Mouse (Mus musculus) thymus, adult 2 months (tissue): ENCODE data around the gene Cep126. TPM values are rescaled to one million over a fixed set of nuclear protein-coding genes. Genes with fewer than 3 reads are reported as not detected.
A peak's percentile ranks its signal among the peaks of the same experiment; 100 is the strongest.

Experiments used
- DNase-seq: peaks from one replicate; pipeline ENCODE4 v3.0.0; 2021
- H3K27ac ChIP-seq: fragments of 200-500 bp; 2 replicates; pipeline ENCODE4 v1.5.1; 2012; ENCODE audit warnings: low read length, control low read depth; ENCODE audit not compliant: control insufficient read depth, insufficient read depth
- H3K27me3 ChIP-seq: fragments of 200-500 bp; 2 replicates; pipeline ENCODE4 v1.6.1; 2012; ENCODE audit warnings: mild to moderate bottlenecking, low read length, moderate library complexity, mixed read lengths; ENCODE audit not compliant: control insufficient read depth, insufficient read depth
- H3K36me3 ChIP-seq: fragments of 200-500 bp; 2 replicates; pipeline ENCODE4 v1.6.1; 2012; ENCODE audit warnings: mild to moderate bottlenecking, low read length, moderate library complexity; ENCODE audit not compliant: control insufficient read depth, insufficient read depth
- H3K4me1 ChIP-seq: fragments of 200-500 bp; replicated peaks from 2 replicates; pipeline ENCODE4 v1.6.1; 2012; ENCODE audit warnings: low read length; ENCODE audit not compliant: control insufficient read depth, insufficient read depth
- H3K4me3 ChIP-seq: fragments of 200-500 bp; 2 replicates; pipeline ENCODE4 v1.5.1; 2012; ENCODE audit warnings: mild to moderate bottlenecking, low read length, control low read depth, moderate library complexity; ENCODE audit not compliant: control insufficient read depth, insufficient read depth
- CTCF ChIP-seq: fragments of 200-500 bp; IDR thresholded peaks from 2 replicates; pipeline ENCODE4 v1.5.1; 2012; ENCODE audit warnings: mild to moderate bottlenecking, control low read depth, low read length, moderate library complexity, borderline replicate concordance; ENCODE audit not compliant: control insufficient read depth, poor library complexity, insufficient read depth; ENCODE audit errors: extremely low read depth
- POLR2A ChIP-seq: fragments of 200-500 bp; IDR thresholded peaks from 2 replicates; pipeline ENCODE4 v1.6.1; 2012; ENCODE audit warnings: mild to moderate bottlenecking, low read length, control low read depth, moderate library complexity; ENCODE audit not compliant: control insufficient read depth, poor library complexity, insufficient read depth; ENCODE audit errors: extremely low read depth
- WGBS: fragments of 180-500 bp; shearing (Covaris S2); methylation state at CpG from one replicate; pipeline ENCODE4 v1.1.7; 2018; 5-methylcytosine and 5-hydroxymethylcytosine counted together
- polyA plus RNA-seq: library from polyadenylated mRNA; depleted of rRNA; stranded (reverse); fragments of >200 nt; gene quantifications from 2 replicates; pipeline ENCODE4 v1.2.3, GENCODE M21; 2012

Cep126 gene
- polyA plus RNA-seq, 1 experiment: 0.92 TPM

DNA sequence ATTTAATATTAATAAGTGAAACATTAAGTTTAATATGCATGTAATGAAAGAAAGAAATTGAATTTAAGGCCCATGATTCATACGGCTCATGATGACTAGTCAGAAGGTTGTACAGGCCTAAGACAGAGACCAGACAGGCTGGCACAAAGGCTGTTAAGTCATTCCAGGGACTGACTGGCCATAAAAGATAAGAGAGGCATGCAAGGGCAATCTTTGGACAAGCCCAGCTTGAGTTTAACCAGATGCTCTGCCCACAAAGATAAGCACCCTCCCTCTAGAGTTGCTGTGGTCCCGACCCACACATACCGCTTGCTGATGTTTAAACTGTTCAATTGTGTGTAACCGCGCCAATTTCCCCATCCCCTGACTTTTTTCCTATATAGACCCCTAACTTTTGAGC lies 19.6 kb downstream of the Cep126 start:
- no peaks in the 10 kb centered on the region for H3K36me3 ChIP-seq
- 98% methylated on average over 5 of the region's 5 CpGs for WGBS
- no peaks in the 10 kb centered on the region for H3K27me3 ChIP-seq
- H3K4me3 ChIP-seq: no peak overlapping the region
- no peak overlapping the region for H3K27ac ChIP-seq
- TF ChIP-seq POLR2A: no peak
- TF ChIP-seq CTCF: no peak
- DNase-seq: no peak
- H3K4me1 ChIP-seq: no peaks in the 10 kb centered on the region

DNA sequence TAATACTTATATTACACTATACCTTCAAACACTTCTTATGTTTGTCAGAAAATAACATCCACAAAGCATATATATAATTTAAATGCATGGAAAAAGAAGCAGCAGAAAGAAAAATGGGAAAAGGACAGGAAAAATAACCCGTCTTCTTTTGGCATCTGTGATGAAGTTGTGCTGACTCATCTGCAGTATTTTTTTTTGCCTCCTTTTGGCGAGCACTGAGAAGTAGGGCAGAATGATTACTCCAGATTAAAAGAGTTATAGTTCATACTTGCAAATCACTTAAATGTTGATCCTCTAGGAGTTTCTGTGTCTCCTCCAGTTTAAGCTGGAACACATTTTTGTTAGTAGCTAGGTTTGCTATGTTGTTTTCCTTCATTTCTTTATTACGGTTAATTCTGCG lies 31.0 kb downstream of the Cep126 start:
- Histone ChIP-seq H3K27me3 (no peaks in the 10 kb centered on the region), H3K36me3 (no peaks in the 10 kb centered on the region), H3K4me1 (no peaks in the 10 kb centered on the region), H3K27ac (no peak overlapping the region), H3K4me3 (no peak overlapping the region)
- DNase-seq: no peak
- TF ChIP-seq CTCF (no peak), POLR2A (no peak)
- WGBS: 90% methylated on average over 4 of the region's 4 CpGs

- Histone ChIP-seq H3K4me1 (no peaks in the 10 kb centered on the region), H3K27ac (no peak overlapping the region), H3K27me3 (no peaks in the 10 kb centered on the region), H3K36me3 (no peaks in the 10 kb centered on the region), H3K4me3 (no peak overlapping the region)
- no peak for DNase-seq
- TF ChIP-seq POLR2A: no peak
- no peak for TF ChIP-seq CTCF
- 81% methylated on average over 6 of the region's 6 CpGs for WGBS
These were observed 33.1 kb downstream of the Cep126 start for GRCm38 (mm10) chr9:8100962-8101361.

DNA sequence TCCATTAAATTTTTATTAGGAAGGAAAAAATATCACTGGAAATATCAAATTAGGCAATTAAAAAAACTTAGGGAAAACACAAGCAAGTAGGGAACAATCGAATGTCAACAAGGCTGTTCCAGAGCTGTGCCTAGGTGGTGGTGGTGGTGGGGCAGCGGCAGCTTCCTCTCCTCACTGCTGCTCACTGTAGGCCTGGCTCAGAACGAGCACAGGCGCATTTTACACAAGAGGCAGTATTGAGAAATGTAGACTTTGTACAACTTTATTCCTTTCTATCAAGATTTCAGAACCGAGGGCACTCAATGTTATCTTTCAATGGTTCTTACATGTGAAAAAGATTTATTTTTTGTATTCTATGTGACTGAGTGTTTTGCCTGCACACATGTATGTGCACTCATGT lies 55.2 kb downstream of the Cep126 start:
- TF ChIP-seq CTCF: no peak
- no peak overlapping the region for H3K27ac ChIP-seq
- H3K4me3 ChIP-seq: no peak overlapping the region
- no peaks in the 10 kb centered on the region for H3K36me3 ChIP-seq
- WGBS: 94% methylated on average over 5 of the region's 5 CpGs
- DNase-seq: no peak
- no peaks in the 10 kb centered on the region for H3K4me1 ChIP-seq
- H3K27me3 ChIP-seq: no peaks in the 10 kb centered on the region

DNA sequence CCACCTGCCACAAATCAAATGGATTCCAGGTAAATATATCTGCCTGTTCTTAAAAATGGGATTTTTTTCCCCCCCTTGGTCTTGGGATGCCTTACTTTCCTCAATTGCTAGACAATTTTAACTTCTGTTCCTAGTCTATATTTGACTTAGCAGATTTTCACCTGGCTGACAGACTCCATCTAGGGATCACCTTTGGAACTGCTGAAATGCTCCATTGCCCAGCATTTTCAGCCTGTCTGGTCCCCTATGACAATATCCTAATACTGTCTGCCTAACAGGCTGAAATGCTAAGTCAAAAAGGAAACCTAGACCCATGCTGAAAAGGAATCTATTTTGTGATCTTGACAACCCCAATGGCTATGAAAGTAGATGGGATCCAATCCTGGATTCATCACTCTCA lies 59.7 kb downstream of the Cep126 start:
- no peaks in the 10 kb centered on the region for H3K4me1 ChIP-seq
- H3K27me3 ChIP-seq: no peaks in the 10 kb centered on the region
- no peak overlapping the region for H3K4me3 ChIP-seq
- no peak for TF ChIP-seq POLR2A
- peak; percentile 5 for DNase-seq
- no peak overlapping the region for H3K27ac ChIP-seq
- H3K36me3 ChIP-seq: no peaks in the 10 kb centered on the region

- Histone ChIP-seq H3K4me3 (no peak overlapping the region), H3K4me1 (no peaks in the 10 kb centered on the region), H3K36me3 (no peaks in the 10 kb centered on the region), H3K27me3 (no peaks in the 10 kb centered on the region), H3K27ac (no peak overlapping the region)
- WGBS: 87% methylated on average over 3 of the region's 3 CpGs
- no peak for TF ChIP-seq CTCF
- no peak for TF ChIP-seq POLR2A
- DNase-seq: no peak
These were observed 60.8 kb downstream of the Cep126 start for GRCm38 (mm10) chr9:8073203-8073755.

DNA sequence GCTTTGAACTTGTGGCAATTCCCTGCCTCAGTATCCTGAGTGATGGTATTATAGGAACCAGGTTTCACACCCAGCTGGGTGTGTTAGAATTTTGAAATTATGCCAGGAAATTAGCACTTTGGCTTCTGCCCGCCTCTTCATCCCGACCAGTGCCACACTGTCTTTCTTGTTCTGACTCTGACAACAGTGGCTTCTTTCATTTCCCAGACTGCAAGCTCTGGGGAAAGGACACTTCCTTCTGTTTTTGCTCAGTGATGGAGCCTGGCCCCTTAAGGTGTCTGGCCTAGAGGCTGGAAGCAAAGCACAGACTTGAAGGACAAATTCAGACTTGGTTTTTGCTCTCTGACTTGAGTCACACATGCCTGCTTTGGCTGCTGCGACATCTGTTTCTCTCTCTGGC lies 74.5 kb downstream of the Cep126 start:
- TF ChIP-seq CTCF (no peak), POLR2A (no peak)
- H3K36me3 ChIP-seq: no peaks in the 10 kb centered on the region
- H3K4me1 ChIP-seq: no peaks in the 10 kb centered on the region
- H3K4me3 ChIP-seq: no peak overlapping the region
- H3K27ac ChIP-seq: no peak overlapping the region
- WGBS: 75% methylated on average over 3 of the region's 3 CpGs
- DNase-seq: no peak
- H3K27me3 ChIP-seq: no peaks in the 10 kb centered on the region
